Mouse (Mus musculus): Measurements from ENCODE around the gene Car3.
"Not testable (repeated sequence)": the region's sequence is repeated elsewhere in the genome, so short reads cannot be mapped to it uniquely, and the experiment has no call there.

Car3 gene

DNA sequence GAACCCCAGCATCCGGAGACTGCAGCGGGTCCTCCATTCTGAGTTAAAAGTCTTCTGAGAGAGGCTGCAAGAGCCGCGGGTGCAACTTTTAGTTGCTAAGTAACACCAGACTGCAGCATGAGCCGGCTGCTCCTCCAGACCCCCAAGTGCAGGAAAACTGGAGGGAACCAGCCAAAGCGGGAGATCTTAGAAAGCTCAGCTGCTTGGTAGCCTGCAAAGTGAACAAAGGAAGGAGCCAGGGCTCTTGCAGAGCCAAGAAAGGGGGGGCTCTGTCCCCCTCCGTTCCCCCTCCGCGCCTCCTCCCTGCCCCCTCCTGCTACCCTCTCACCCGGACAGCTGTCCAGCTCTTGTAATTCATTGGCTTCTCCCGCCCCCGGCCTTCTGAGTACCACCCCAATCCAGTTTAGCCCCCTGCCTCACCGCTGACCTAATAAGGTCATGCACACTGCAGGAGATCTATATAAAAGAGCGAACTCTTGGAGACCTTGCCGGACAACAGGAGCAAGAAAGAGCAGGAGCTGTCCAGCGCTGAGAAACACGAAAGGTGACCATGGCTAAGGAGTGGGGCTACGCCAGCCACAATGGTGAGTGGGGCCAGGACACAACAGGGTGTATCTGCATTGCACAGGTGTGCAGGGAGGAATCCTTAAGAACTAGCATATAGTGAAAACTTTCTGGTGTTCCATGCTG lies at the start of gene Car3:
Gene Car3 (plus strand): TSS at position 491 of the 690 bp plus-strand sequence.
- peak; percentile 29 to 44 for DNase-seq

DNA sequence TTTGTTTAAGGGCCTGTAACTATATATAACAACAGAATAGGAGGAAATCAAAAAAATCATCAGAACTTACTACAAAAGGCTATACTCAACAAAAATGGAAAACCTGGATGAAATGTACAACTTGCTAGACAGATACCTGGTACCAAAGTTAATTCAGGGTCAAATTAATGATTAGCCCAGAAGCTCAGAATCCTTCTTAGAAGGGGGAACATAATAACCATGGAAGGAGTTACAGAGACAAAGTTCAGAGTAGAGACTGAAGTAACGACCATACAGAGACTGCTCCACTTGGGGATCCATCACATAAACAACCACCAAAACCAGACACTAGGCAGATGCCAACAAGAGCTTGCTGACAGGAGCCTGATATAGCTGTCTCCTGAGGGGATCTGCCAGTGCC lies 47.9 kb upstream of the Car3 start:
- not testable (repeated sequence) for DNase-seq

DNA sequence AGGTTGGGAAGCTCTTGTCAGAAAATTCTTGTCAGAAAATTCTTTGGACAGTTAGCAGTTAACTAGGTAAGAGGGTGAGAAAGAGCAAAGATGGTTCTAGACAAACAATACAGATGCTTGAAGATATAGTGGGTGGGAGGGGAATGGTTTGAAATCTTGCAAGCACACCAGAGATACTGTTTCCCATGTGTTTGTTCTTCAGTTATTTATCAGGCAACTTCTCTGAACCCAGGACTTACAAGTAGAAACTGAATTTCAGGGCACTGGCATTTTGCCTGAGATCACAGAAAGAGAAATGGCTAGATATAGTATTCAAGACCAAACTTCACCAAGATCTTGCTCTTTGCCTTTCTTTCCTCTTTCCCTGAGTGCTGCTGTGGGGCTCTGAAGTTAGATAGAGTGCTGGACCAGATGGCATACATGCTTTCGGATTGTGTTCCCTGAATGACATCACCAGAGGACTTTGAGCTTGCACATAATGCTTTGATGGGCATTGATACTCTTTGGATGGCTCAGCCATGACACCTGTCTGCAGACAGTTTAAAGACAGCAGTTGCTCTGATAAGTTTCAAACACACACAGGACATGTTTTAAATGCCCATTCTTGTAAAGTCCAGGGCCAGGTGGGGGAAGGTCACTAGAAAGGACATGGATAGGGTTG lies 43.3 kb upstream of the Car3 start:
- DNase-seq, result no peak

DNA sequence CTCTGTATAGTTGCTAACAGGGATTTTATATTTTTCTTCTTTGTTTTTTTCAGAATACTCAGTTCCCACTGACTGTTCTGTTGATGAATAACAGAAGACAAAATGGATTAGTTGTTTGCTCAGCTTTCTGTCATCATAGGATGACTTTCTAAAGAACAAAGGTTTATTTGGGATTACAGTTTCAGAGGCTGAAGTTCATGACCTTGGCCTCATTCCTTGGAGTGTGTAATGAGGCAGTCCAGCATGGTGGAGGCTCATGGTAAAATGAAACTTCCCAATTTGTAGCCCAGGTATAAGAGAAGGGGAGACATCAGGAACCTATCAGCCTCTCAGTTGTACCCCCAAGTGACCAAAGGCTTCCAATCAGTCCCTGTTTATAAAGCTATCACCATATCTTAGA lies 34.4 kb upstream of the Car3 start:
- DNase-seq, result no peak

- DNase-seq, result no peak
These were observed 32.0 kb upstream of the Car3 start for GRCm38 (mm10) chr3:14831219-14831835.

DNA sequence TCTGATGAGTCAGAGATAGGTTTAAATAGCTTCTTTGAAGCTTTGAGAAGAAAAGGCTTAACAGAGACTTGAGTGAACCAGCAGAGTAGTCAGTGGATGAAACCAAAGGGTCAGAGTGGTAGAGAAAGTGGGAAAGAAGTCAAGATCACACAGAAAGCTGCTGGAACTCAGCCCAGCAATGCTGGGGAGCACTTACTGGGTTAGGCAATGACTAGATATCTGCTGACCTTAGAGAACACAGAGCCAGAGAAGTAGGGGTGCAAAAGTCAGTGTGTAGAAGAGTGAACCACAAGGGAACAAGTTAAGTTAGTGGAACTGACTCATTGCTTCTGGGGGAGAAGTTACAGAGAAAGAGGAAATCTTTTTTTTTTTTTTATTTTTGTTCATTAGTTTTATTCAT lies 30.5 kb upstream of the Car3 start:
- DNase-seq, result peak in 1 of 2 experiments; percentile 3

DNA sequence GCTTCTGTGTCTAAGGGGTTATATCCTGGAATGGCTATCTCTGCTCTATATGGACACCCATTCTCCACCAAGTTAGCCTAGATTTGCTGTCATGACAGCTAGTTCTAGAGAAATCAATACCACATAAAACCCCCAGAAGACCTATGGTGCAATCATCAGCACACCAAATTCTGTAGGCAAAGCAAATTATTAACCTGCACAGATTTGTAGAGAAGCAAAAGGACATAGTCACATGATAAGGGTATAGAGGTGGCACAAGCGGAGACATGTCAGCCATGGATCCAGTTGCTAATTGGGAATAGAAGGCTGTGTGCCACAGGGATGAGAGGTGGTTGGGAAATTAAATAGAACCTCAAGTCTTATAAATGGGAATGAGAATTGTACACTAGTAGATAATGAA lies 24.4 kb upstream of the Car3 start:
- DNase-seq, result no peak

GRCm38 (mm10) chr3:14839466-14840118 lies 23.7 kb upstream of the Car3 start:
- DNase-seq, result no peak

DNA sequence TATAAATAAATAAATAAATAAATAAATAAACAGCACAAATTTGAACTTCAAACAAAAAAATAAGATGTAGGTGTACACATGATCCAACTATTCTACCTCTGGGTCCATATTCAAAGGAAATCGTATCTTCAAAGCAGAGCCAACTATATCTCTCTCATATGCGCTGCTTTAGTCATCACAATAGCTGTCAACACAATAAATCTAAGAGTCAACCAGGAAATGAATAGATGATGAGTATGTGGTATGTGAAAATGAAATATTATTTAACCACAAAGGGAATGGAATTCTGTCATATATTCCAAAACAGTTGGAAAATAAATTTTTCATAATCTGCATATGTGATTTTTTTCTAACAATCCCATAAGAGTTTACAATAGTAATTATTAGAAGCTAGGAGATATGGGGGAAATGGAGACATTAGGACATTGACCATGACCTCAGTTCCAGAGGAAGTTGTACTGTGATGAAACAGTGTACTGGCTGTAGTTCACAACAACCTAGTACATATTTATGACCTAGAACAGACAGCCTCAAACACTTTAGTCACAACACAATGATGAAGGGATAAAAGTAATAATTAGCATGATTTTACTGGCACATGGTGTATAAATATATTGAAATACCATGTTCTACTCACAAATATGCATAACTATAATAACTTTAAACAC lies 14.6 kb upstream of the Car3 start:
- DNase-seq, result no peak

GRCm38 (mm10) chr3:14853966-14854365 lies 9.3 kb upstream of the Car3 start:
- DNase-seq, result no peak

GRCm38 (mm10) chr3:14854446-14854845 lies 8.9 kb upstream of the Car3 start:
- DNase-seq, result no peak

GRCm38 (mm10) chr3:14857874-14858273 lies 5.4 kb upstream of the Car3 start:
- no peak for DNase-seq

DNA sequence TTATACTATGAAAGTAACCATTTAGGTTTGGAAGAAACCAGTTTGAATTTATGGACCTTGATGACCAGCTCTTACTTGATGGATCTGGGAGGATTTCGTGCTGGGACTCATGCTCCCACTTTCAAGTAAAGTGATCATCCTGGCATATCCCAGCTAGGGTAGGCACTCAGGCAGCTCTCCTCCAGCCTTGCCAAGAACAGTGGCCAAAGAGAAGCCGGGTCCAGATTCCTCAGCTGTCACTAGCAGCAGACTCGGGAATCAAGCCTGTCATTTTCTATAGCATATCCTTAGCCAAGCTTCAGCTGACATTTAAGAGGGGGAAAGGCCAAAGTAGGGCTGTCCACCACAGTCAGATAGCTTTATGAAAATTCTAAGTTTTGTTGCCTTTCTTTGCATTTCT lies 3.0 kb upstream of the Car3 start:
- no peak for DNase-seq

GRCm38 (mm10) chr3:14861165-14861564 lies 2.1 kb upstream of the Car3 start:
- DNase-seq, result no peak

GRCm38 (mm10) chr3:14861787-14862186 lies 1.5 kb upstream of the Car3 start:
- no peak for DNase-seq

DNA sequence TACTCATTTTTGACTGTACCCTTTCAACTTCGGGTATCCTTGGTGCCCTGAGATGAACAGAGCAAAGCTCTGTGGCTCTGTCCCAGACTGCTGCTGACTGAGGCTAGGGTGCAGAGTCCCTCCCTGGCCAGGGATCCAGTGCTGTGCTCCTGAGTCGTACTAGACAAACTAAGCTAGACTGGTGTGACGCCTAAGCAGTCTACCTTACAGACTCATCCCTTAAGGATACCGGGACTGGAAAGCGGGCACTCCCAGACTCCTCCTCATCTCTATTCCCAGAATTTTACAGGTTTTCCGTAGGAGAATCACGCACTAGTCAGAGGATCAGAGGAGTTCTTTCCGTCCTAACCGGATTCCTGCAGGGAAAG lies 674 bp upstream of the Car3 start:
- DNase-seq, result no peak

DNA sequence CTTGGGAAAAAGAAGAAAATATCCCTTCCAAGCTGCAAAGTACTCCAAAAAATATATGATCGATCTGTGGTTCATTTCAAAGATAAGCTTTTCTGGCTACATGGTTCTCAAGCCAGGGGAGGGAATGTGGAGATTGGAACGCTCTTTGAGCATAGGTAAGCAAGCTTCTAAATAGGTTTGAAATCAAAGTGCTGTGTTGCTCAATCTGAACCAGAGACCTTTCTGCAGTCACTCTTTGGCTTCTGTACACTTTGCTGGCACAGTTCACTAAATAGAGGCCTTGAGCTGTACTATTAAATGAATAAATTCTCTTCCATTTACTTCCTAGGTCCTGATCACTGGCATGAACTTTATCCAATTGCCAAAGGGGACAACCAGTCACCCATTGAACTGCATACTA lies 610 bp downstream of the Car3 start:
- DNase-seq, result no peak

- DNase-seq, result no peak
These were observed 2.6 kb downstream of the Car3 start for GRCm38 (mm10) chr3:14865941-14866340.

DNA sequence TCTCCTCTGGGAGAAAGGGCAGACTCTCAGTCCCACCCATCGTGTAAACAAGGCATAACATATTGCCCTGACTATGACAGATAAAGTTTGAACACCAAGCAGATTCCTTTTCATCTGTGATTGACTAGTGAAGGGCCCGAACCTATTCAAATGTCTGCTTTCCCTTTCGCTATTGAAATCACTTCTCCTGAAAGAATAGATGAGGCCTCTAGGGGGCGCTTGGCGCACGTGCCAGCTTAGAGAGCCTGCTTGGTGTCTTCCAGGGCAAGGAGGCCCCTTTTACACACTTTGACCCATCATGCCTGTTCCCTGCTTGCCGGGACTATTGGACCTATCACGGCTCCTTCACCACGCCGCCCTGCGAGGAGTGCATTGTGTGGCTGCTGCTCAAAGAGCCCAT lies 6.5 kb downstream of the Car3 start:
- DNase-seq, result peak; percentile 74 to 82

- no peak for DNase-seq
These were observed 7.2 kb downstream of the Car3 start for GRCm38 (mm10) chr3:14870528-14870927.

DNA sequence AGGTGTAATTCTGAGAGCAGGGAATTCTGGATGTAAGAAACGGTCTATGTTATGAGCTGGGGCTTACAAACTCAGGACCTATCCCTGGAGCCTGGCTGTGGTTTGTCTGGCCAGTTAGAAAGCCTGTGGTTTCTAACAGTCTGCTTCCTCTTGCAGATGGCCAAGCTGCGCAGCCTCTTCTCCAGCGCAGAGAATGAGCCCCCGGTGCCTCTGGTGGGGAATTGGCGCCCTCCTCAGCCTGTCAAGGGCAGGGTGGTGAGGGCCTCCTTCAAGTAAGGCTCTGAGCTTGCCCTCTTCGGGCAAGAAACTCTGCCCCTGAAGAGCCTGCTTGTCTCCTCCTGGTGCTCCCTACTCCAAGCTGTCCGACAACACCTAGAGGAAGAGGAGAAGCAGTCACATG lies 8.1 kb downstream of the Car3 start:
- peak; percentile 34 to 53 for DNase-seq

DNA sequence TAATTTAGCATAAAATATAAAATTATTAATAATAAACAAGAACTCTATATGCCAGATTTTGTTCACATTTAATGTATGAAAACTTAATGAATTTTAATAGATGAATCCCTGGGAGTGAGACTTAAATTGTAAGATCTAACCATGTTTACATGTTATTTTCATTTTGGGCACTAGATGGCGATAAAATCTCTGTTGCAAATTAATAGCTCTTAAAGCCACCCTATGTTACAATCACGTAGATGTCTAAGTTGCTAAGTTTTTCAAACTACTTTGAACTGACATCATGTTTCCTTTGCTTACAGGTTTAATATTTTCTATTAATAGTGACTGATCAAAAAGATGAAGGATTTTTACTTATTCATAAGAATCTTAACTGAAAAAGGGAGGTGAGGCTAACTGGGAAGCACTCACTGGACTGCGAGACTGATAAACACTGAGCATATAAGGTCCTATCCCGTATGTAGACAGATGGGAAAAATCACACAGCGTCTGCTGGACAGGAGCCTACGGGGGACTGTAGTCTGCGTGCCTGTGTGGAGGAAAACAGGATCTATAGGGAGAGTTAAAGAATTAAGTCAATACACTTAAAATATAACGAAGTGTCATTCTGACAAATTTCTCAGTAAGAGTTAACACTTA lies 11.2 kb downstream of the Car3 start:
- no peak for DNase-seq
